Mouse (Mus musculus): ENCODE results near the gene Zfp85.
"Not testable (repeated sequence)": the region's sequence is repeated elsewhere in the genome, so short reads cannot be mapped to it uniquely, and the experiment has no call there.

Gene Zfp85

GRCm38 (mm10) chr13:67754333-67755306 is at the start of gene Zfp85:
Gene Zfp85 (minus strand): TSS chr13:67755228.
- peak; percentile 82 for DNase-seq (ENCODE audit: low spot score)

DNA sequence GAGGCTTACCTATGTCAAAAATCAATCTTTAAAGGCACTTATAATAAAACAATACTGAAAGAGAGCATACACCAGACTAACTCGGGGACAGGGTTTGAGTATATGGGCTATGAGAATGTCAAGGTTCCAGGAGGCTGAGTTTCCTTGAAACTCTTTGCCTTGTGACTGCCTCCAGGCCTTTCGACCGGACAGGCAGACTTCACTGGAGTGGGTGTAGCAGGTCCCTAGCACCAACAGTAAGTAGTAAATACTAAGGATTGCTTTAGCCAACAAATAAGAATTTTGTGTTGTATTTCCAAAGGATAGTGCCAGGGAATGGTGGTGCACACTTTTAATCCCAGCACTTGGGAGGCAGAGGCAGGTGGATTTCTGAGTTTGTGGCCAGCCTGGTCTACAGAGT is 44.1 kb upstream of the Zfp85 start:
- DNase-seq (ENCODE audit: low spot score): not testable (repeated sequence)

DNA sequence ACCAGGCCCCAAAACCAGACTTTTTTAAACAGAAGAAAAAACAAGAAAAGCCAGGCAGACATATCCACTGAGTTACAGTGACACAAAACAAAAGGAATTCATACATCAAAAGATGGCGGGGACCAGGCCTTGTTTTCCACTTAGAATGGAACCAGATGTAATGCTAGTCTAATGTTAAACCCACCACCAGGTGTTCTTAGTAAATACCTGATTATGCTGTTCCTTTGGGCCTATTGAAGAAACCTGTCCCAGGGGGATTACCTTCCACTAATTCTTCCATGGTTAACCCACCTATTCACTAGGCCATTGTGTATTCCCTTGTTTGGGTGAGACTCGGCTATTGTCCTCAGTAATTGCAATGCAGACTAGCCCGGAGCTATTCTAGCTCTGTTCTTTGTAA is 43.6 kb upstream of the Zfp85 start:
- DNase-seq (ENCODE audit: low spot score): no peak

DNA sequence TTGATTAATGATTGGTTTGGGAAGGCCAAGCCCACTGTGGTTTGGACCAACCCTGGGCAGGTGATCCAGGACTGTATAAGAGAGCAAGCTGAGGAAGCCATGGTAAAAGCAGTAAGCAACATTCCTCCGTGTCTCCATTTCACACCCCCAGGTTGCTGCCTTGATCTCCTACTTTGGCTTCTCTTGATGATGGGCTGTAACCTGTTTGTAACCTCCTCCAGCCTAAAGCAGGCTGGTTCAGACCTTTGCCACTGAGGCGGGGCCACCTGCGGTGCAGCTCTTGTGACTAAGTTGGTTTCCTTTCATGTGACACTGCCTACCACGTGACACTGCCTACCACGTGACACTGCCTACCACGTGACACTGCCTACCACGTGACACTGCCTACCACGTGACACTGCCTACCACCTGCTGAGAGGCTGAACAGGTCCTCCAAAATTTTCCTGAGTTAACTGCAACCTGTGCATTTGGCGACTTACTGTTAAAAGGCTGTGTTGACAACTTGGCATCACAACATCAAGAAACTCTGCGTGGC is 37.0 kb upstream of the Zfp85 start:
- no peak for DNase-seq (ENCODE audit: low spot score)

GRCm38 (mm10) chr13:67779265-67780221 is 24.5 kb upstream of the Zfp85 start, which contains the start of gene Zfp493:
Gene Zfp493 (plus strand): TSS chr13:67779693.
- peak; percentile 91 for DNase-seq (ENCODE audit: low spot score)

GRCm38 (mm10) chr13:67763031-67763768 is 8.2 kb upstream of the Zfp85 start:
- no peak for DNase-seq (ENCODE audit: low spot score)

GRCm38 (mm10) chr13:67759966-67760365 is 4.9 kb upstream of the Zfp85 start:
- DNase-seq (ENCODE audit: low spot score): peak; percentile 51

GRCm38 (mm10) chr13:67755761-67756160 is 733 bp upstream of the Zfp85 start:
- DNase-seq (ENCODE audit: low spot score): peak; percentile 90

DNA sequence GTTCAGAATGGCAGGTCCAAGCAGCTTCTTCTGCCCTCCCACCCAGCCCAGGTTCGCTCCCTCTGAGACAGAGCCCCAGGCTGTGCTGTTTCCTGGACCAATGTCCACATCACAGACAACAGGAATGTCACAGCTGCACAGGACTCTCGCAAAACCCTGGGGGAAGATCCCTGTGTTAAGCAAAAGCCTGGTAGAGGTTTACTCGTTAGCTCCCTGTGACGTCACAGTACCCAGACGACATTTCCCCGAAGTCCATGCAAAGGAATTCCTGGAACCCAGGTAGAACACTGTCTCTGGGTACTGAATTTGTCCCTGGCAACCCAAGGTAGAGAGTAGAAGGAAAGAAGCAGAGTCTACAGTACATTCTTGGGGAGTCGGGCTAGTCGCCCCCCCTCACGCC is 11.1 kb downstream of the Zfp85 start:
- no peak for DNase-seq (ENCODE audit: low spot score)

- no peak for DNase-seq (ENCODE audit: low spot score)
Measured at GRCm38 (mm10) chr13:67742941-67743340, 12.1 kb downstream of the Zfp85 start.

DNA sequence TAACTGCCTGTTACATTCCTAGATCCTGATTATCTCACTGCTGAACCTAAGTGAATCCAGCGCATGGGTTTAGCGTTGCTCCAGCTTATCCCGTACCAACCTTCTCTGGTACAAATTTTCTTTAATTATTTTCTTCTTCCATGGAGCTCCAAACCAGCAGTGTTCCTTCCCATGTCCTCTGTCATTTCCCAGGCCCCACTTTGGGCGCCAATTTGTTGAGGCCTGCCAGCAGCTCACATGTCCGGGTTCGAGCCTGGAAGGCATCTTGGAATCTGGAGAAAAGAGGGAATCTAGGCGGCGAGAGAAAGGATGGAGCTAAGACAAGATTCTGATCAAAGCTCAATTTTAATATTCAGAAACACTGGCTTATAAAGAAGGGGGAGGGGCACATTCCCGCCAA is 20.6 kb downstream of the Zfp85 start:
- not testable (repeated sequence) for DNase-seq (ENCODE audit: low spot score)

DNA sequence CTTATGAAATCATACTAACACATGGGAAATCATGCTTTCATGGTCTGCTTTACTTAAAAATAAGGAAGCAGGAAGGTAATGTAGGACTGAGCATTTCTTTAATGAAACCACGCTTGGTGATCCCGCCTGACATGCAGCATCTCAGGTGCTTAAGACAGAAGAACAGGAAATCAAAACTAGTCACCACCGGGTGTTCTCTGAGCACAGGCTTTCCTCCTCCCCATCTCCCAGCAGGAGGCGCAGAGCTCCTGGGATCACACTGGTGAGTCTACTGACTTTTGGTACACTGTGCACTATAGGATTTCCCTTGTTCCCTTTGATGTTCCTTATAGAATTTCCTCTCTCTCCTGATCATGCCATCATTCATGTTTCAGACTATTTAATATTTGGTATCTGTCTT is 25.6 kb downstream of the Zfp85 start:
- DNase-seq (ENCODE audit: low spot score): peak; percentile 66

DNA sequence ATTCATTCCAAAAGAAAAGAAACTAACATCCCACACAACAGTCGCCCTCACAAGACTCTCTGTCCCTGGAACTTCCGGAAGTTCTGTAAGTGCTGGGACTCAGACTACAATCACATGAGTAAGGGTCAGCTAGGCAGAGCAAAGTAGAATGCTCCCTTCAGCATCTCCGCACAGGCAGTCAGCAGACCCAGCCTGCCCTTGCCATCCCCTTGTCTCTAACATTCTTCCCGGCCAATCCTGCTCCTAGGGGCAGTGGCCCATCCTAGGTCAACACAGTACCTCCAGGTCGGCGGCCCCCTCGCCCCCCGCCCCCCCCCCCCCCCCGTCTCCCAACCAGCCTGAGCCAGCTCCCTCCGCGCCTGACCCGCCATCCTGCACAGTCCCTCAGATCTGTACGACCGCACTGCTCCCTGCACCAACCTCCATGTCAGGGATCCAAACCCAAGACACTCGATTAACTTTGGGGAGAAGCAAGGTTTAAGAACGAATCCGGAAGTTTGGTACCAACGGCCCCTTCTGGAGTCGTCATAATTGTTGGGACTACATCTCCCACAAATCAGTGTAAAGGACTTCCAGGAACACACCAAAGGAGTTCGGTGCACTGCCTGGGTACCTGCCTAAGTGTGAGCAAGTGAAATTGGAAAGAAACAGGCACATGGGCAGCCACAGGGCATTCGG is 26.2 kb downstream of the Zfp85 start, which contains the start of gene Zfp65:
TSS of gene Zfp65 (minus strand) at position 533 of the 678 bp plus-strand sequence.
- DNase-seq (ENCODE audit: low spot score): peak; percentile 73

DNA sequence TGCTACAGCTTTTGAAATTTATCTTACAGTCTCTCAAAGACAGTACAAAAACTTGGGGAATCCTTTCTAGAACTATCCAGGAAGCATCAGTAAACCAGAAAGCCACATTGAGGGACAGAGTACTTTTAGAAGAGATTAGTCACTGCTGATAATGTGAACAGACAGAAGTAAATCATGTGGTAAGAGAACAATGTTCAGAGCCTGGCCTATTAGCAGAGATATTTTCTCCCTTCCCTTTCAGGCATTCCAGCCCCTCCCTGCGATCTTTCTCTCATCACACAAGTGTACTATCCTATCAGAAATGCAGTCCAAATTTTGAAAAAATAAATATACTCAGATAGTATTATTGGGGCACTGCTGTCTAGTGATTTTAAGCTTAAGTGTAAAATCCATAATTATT is 26.9 kb downstream of the Zfp85 start:
- peak; percentile 22 for DNase-seq (ENCODE audit: low spot score)

DNA sequence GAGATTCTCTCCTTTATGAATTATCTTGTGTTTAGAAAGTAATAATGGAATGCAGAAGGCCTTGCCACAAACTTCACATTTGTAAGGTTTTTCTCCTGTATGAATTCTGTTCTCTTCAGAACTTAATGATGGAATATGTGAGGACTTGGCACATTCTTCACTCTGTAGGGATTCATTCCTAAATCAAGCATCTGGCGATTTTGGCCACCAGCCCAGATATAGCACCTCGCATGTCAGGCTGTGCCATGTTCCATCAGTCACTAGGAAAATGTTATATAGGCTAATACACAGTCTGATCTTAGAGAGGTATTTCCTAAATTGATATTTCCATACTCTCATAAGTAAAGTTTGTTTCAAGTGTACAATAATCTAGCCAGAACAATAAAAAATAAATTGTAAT is 29.7 kb downstream of the Zfp85 start:
- DNase-seq (ENCODE audit: low spot score): not testable (repeated sequence)

- peak; percentile 88 for DNase-seq (ENCODE audit: low spot score)
Measured at GRCm38 (mm10) chr13:67723848-67724479, 31.1 kb downstream of the Zfp85 start.

Data from adipocyte (in vitro differentiated cells).